Mouse (Mus musculus): ENCODE data around the gene Cit. TPM values are rescaled to one million over a fixed set of nuclear protein-coding genes. Genes with fewer than 3 reads are reported as not detected.

The Cit gene
- polyA plus RNA-seq, 1 experiment from 2014 or later = 18.7 TPM

GRCm38 (mm10) chr5:115835291-115835690 lies 9.8 kb upstream of the Cit start:
- 50% methylated on average over 7 of the region's 7 CpGs for WGBS
- no peak for ATAC-seq (ENCODE audit: extremely low read depth, insufficient number of reproducible peaks, low FRiP score, low TSS enrichment)
- Histone ChIP-seq H3K4me2 (no peak overlapping the region), H3K36me3 (no peaks in the 10 kb centered on the region), H3K9ac (no peak overlapping the region), H3K9me3 (peaks cover 7% of the 10 kb centered on the region), H3K4me1 (no peaks in the 10 kb centered on the region), H3K4me3 (no peak overlapping the region), H3K27ac (replicated peaks) (no peak overlapping the region), H3K27me3 (replicated peaks) (no peaks in the 10 kb centered on the region)

DNA sequence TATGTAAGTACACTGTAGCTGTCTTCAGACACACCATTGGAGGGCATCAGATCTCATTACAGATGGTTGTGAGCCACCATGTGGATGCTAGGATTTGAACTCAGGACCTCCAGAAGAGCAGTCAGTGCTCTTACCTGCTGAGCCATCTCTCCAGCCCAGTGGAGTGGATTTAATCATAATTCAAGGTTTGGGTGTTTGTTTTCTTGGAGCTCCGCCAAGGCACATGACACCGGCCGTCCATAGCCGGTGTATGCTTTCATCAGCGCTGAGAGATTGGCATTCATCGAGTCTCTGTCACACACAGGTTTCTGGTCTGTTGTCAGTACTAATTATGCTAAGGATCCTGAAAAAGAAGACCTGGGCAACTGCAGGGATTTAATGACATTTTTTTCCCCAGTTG lies 7.0 kb upstream of the Cit start:
- no peak overlapping the region for H3K9ac ChIP-seq
- ATAC-seq (ENCODE audit: extremely low read depth, insufficient number of reproducible peaks, low FRiP score, low TSS enrichment) = no peak
- H3K27me3 ChIP-seq (replicated peaks) = no peaks in the 10 kb centered on the region
- WGBS = 66% methylated on average over 6 of the region's 6 CpGs
- no peaks in the 10 kb centered on the region for H3K4me1 ChIP-seq
- H3K36me3 ChIP-seq = no peaks in the 10 kb centered on the region
- H3K9me3 ChIP-seq = no peaks in the 10 kb centered on the region; the same call in 1 of the 2 replicates
- H3K4me3 ChIP-seq = no peak overlapping the region
- H3K27ac ChIP-seq (replicated peaks) = no peak overlapping the region
- H3K4me2 ChIP-seq = no peak overlapping the region

DNA sequence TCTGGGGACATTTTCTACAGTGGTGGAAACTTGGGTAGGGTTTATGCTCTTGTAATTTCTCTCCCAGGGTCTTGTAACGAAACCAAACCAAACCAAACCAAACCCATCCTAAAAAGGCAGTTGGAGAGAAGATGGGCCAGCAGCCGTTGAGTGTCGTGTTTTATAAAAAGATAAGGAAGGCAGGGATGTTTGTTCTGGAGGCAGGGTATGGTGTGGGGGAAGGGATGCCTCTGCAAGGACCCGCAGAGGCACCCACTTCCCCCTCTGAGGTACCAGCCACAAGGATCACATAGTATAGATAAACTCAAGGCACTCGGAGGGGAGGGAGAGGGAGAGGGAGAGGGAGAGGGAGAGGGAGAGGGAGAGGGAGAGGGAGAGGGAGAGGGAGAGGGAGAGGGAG lies 4.6 kb upstream of the Cit start:
- ATAC-seq (ENCODE audit: extremely low read depth, insufficient number of reproducible peaks, low FRiP score, low TSS enrichment) = no peak
- Histone ChIP-seq H3K4me3 (no peak overlapping the region), H3K4me1 (peaks cover 10% of the 10 kb centered on the region), H3K9ac (no peak overlapping the region), H3K36me3 (no peaks in the 10 kb centered on the region), H3K27me3 (replicated peaks) (no peaks in the 10 kb centered on the region), H3K4me2 (no peak overlapping the region), H3K27ac (replicated peaks) (no peak overlapping the region), H3K9me3 (no peaks in the 10 kb centered on the region)
- WGBS = 27% methylated on average over 5 of the region's 5 CpGs

- H3K9ac ChIP-seq = no peak overlapping the region
- no peak overlapping the region for H3K4me2 ChIP-seq
- no peak for ATAC-seq (ENCODE audit: extremely low read depth, insufficient number of reproducible peaks, low FRiP score, low TSS enrichment)
- H3K4me1 ChIP-seq = peaks cover 17% of the 10 kb centered on the region
- H3K27ac ChIP-seq (replicated peaks) = no peak overlapping the region
- H3K4me3 ChIP-seq = no peak overlapping the region
- WGBS = 78% methylated on average over 12 of the region's 12 CpGs
- H3K36me3 ChIP-seq = no peaks in the 10 kb centered on the region
- H3K9me3 ChIP-seq = no peaks in the 10 kb centered on the region
- no peaks in the 10 kb centered on the region for H3K27me3 ChIP-seq (replicated peaks)
Measured at GRCm38 (mm10) chr5:115840946-115841775, 3.9 kb upstream of the Cit start.

DNA sequence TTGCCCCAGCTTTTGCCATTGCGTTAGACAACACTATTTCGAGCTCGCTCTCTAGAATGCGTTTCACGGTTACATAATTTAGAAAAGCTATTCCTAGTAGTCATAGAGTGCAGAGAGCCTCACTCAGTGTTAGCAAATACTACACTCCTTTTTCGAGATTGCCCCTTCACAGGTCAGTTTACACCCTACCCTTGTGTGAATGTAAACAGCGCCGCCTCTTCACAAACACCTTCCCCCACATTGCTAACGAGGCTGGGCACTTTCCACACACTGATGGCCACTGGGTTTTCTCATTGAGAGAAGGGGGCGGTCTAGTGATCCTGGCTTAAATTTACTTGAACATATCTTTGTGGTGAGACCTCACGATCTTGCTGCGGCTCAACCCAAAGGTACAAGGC lies 711 bp upstream of the Cit start:
- Histone ChIP-seq H3K4me1 (peaks cover 23% of the 10 kb centered on the region), H3K36me3 (peaks cover 30% of the 10 kb centered on the region), H3K9ac (peak overlapping the region; percentile 86), H3K27ac (replicated peaks) (peak overlapping the region; percentile 74), H3K4me3 (peak overlapping the region; percentile 83), H3K9me3 (no peaks in the 10 kb centered on the region), H3K27me3 (replicated peaks) (no peaks in the 10 kb centered on the region), H3K4me2 (peak overlapping the region; percentile 97)
- no peak for ATAC-seq (ENCODE audit: extremely low read depth, insufficient number of reproducible peaks, low FRiP score, low TSS enrichment)
- WGBS = 2% methylated on average over 12 of the region's 12 CpGs

- Histone ChIP-seq H3K4me2 (peak overlapping the region; percentile 97), H3K27me3 (replicated peaks) (no peaks in the 10 kb centered on the region), H3K9me3 (no peaks in the 10 kb centered on the region), H3K36me3 (peaks cover 44% of the 10 kb centered on the region), H3K4me3 (peak overlapping the region; percentile 83), H3K9ac (peak overlapping the region; percentile 92), H3K27ac (replicated peaks) (no peak overlapping the region; the same call in none of the 2 replicates), H3K4me1 (peaks cover 23% of the 10 kb centered on the region)
- 33% methylated on average over 8 of the region's 8 CpGs for WGBS
- ATAC-seq (ENCODE audit: extremely low read depth, insufficient number of reproducible peaks, low FRiP score, low TSS enrichment) = no peak
Measured at GRCm38 (mm10) chr5:115845635-115846174, 627 bp downstream of the Cit start.

- H3K4me3 ChIP-seq = no peak overlapping the region
- no peaks in the 10 kb centered on the region for H3K27me3 ChIP-seq (replicated peaks)
- no peaks in the 10 kb centered on the region for H3K9me3 ChIP-seq
- H3K4me1 ChIP-seq = peaks cover 23% of the 10 kb centered on the region
- H3K4me2 ChIP-seq = no peak overlapping the region
- ATAC-seq (ENCODE audit: extremely low read depth, insufficient number of reproducible peaks, low FRiP score, low TSS enrichment) = no peak
- H3K36me3 ChIP-seq = peaks cover 56% of the 10 kb centered on the region
- 84% methylated on average over 8 of the region's 8 CpGs for WGBS
- no peak overlapping the region for H3K27ac ChIP-seq (replicated peaks)
- H3K9ac ChIP-seq = no peak overlapping the region
Measured at GRCm38 (mm10) chr5:115847166-115847565, 2.1 kb downstream of the Cit start.

DNA sequence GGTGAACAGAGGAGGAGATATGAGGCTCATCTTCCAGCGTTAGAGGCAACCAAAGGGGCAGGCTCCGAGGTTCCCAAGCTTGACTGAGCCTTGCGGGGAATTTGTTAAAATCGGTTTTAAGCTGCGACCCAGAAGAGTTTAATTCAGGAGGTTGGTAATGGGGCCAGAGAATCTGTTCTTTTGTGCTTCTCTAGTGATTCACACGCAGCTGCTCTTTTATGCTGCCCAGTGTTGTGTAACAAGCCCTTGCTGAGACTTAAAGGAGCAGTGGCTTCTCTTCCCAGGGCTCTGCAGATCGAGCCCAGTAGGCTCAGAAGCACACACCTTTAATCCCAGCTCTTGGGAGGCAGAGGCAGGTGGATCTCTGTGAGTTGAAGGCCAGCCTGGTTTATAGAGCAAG lies 3.4 kb downstream of the Cit start:
- Histone ChIP-seq H3K9me3 (no peaks in the 10 kb centered on the region), H3K27ac (replicated peaks) (no peak overlapping the region), H3K4me3 (no peak overlapping the region), H3K9ac (no peak overlapping the region), H3K4me1 (peaks cover 23% of the 10 kb centered on the region), H3K4me2 (no peak overlapping the region), H3K36me3 (peaks cover 69% of the 10 kb centered on the region), H3K27me3 (replicated peaks) (no peaks in the 10 kb centered on the region)
- ATAC-seq (ENCODE audit: extremely low read depth, insufficient number of reproducible peaks, low FRiP score, low TSS enrichment) = no peak
- 91% methylated on average over 7 of the region's 7 CpGs for WGBS

- no peak overlapping the region for H3K4me2 ChIP-seq
- no peak overlapping the region for H3K27ac ChIP-seq (replicated peaks)
- no peak overlapping the region for H3K4me3 ChIP-seq
- H3K4me1 ChIP-seq = peaks cover 18% of the 10 kb centered on the region
- WGBS = 84% methylated on average over 12 of the region's 12 CpGs
- no peak for ATAC-seq (ENCODE audit: extremely low read depth, insufficient number of reproducible peaks, low FRiP score, low TSS enrichment)
- H3K27me3 ChIP-seq (replicated peaks) = no peaks in the 10 kb centered on the region
- no peaks in the 10 kb centered on the region for H3K9me3 ChIP-seq
- peaks cover 78% of the 10 kb centered on the region for H3K36me3 ChIP-seq
- H3K9ac ChIP-seq = no peak overlapping the region
Measured at GRCm38 (mm10) chr5:115849263-115849829, 4.3 kb downstream of the Cit start.

DNA sequence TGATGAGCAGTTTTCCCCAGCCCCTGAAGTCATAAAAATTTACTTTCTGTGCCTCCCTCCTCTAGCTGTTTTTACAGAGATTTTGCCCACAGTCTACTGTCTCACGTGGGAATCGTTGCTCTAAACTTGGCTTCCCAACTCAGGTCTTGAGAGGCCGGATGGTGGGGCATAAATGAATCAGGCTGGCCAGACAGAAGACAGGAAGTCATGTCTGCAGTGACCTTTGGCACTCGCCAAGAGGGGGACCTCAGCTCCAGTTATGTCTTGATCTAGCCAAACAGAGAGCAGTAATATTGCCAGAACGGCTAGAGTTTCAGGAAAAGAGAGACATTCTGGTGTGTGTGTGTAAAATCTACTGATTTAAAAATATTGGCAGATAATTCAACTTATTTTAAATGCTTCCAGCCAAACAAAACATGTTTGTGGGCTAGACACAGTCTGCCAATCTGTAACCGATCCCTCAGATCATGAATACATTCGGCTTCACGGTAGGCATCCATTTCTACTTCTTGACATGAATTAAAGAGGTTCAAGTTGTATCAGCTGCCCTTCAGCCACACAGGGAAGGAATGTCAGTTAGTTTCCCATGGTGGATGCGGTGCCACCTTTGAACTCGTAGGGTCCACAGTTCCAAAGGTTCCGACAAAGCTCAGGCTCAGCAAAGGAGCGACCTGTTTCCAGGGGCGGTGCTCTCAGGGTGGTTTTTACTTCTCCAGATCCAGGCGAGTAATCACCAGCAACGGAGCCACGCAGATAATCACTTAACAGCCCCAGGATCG lies 5.4 kb downstream of the Cit start:
- Histone ChIP-seq H3K9me3 (no peaks in the 10 kb centered on the region), H3K4me2 (no peak overlapping the region), H3K4me1 (peaks cover 14% of the 10 kb centered on the region), H3K9ac (no peak overlapping the region), H3K27me3 (replicated peaks) (no peaks in the 10 kb centered on the region), H3K36me3 (peaks cover 89% of the 10 kb centered on the region), H3K4me3 (no peak overlapping the region), H3K27ac (replicated peaks) (no peak overlapping the region)
- ATAC-seq (ENCODE audit: extremely low read depth, insufficient number of reproducible peaks, low FRiP score, low TSS enrichment) = no peak
- 91% methylated on average over 17 of the region's 17 CpGs for WGBS

GRCm38 (mm10) chr5:115851029-115851365 lies 5.9 kb downstream of the Cit start:
- Histone ChIP-seq H3K4me1 (peaks cover 8% of the 10 kb centered on the region), H3K4me3 (no peak overlapping the region), H3K27ac (replicated peaks) (no peak overlapping the region), H3K36me3 (peaks cover 93% of the 10 kb centered on the region), H3K4me2 (no peak overlapping the region), H3K27me3 (replicated peaks) (no peaks in the 10 kb centered on the region), H3K9ac (no peak overlapping the region), H3K9me3 (no peaks in the 10 kb centered on the region)
- WGBS = 93% methylated on average over 13 of the region's 13 CpGs
- ATAC-seq (ENCODE audit: extremely low read depth, insufficient number of reproducible peaks, low FRiP score, low TSS enrichment) = no peak

Data from heart, embryonic 13.5 days (tissue).